Comparison of ENCODE assay signal across 9 mouse cellular contexts in genomic region chr5:77228986-77229385, GRCm38 (mm10). TPM values are rescaled to one million over a fixed set of nuclear protein-coding genes. Genes with fewer than 3 reads are reported as not detected.
DNase-seq lines count a peak whose midpoint lies in the region; ATAC-seq and TF ChIP-seq lines count a peak whose summit lies in the region.
"Had no signal": no experiment of that assay in that cellular context is flagged by ENCODE, and none has a peak within 500 bp of the region (broad histone marks: within the 10 kb centered on the region; RNA-seq: fewer than 3 reads in every experiment).

No protein-coding gene starts in this region.

- H3K4me1 ChIP-seq in kidney, embryonic 15.5 days, result no peaks in the 10 kb centered on the region
- peaks cover 27% of the 10 kb centered on the region for H3K4me1 ChIP-seq in E14TG2a.4 (replicated peaks; ENCODE audit: low read depth, low read length)
- no peaks in the 10 kb centered on the region for H3K4me1 ChIP-seq in limb, embryonic 14.5 days (ENCODE audit: control insufficient read depth, insufficient read depth, low read length)
- H3K4me1 ChIP-seq: limb, embryonic 12.5 days had no signal

- H3K9ac ChIP-seq in kidney, embryonic 15.5 days, result no peak overlapping the region
- no peak overlapping the region for H3K9ac ChIP-seq in limb, embryonic 14.5 days (ENCODE audit: low read depth, low read length, severe bottlenecking)
- H3K9ac ChIP-seq: limb, embryonic 12.5 days had no signal

- H3K9me3 ChIP-seq in kidney, embryonic 15.5 days (replicated peaks), result no peaks in the 10 kb centered on the region
- H3K9me3 ChIP-seq in E14TG2a.4 (ENCODE audit: low read length), result no peaks in the 10 kb centered on the region
- no peaks in the 10 kb centered on the region for H3K9me3 ChIP-seq in limb, embryonic 14.5 days (ENCODE audit: control insufficient read depth, low read length)
- H3K9me3 ChIP-seq: limb, embryonic 12.5 days had no signal

- DNase-seq in kidney, adult 18-20 months, result no peak
- peak; percentile 38 for DNase-seq in c-Kit-positive CD71-positive TER-119-positive erythroid progenitor cells, embryonic 14.5 days (ENCODE audit: low spot score)
- peak; percentile 85 for DNase-seq in limb, embryonic 14.5 days (ENCODE audit: low spot score)
- DNase-seq in adrenal gland, postnatal 14 days, result no peak
- DNase-seq in spleen, postnatal 14 days (ENCODE audit: low spot score in 2 of 2), result no peak
- DNase-seq in ovary, postnatal 14 days (ENCODE audit: low spot score), result no peak

- no peaks in the 10 kb centered on the region for H3K27me3 ChIP-seq in kidney, embryonic 15.5 days
- no peaks in the 10 kb centered on the region for H3K27me3 ChIP-seq in E14TG2a.4 (ENCODE audit: insufficient read depth, low read length)
- no peaks in the 10 kb centered on the region for H3K27me3 ChIP-seq in limb, embryonic 14.5 days (ENCODE audit: control insufficient read depth, insufficient read depth, low read length)
- H3K27me3 ChIP-seq: limb, embryonic 12.5 days had no signal

- no peak for TF ChIP-seq POLR2A in limb, embryonic 14.5 days (IDR thresholded peaks at IDR 0.05; ENCODE audit: borderline replicate concordance, extremely low read depth, insufficient read depth, insufficient read length)

- peak; percentile 67 for ATAC-seq in kidney, embryonic 15.5 days (replicated peaks; ENCODE audit: low FRiP score)
- peak; percentile 78; the same call in 1 of the 2 replicates for ATAC-seq in limb, embryonic 14.5 days (ENCODE audit: low FRiP score, low read depth)

- no peak overlapping the region for H3K27ac ChIP-seq in kidney, embryonic 15.5 days
- no peak overlapping the region for H3K27ac ChIP-seq in limb, embryonic 14.5 days (replicated peaks; ENCODE audit: low read depth, low read length)
- H3K27ac ChIP-seq: limb, embryonic 12.5 days had no signal

- peak; percentile 77 for TF ChIP-seq CTCF in E14TG2a.4 (conservative IDR thresholded peaks at IDR 0.05; ENCODE audit: low read length)

- H3K4me2 ChIP-seq in kidney, embryonic 15.5 days, result no peak overlapping the region
- H3K4me2 ChIP-seq in limb, embryonic 14.5 days (replicated peaks; ENCODE audit: low read depth, low read length, severe bottlenecking), result no peak overlapping the region
- H3K4me2 ChIP-seq: limb, embryonic 12.5 days had no signal

- H3K4me3 ChIP-seq in kidney, embryonic 15.5 days (replicated peaks), result no peak overlapping the region
- no peak overlapping the region for H3K4me3 ChIP-seq in E14TG2a.4 (replicated peaks; ENCODE audit: low read length)
- no peak overlapping the region for H3K4me3 ChIP-seq in limb, embryonic 14.5 days (replicated peaks; ENCODE audit: low read length)
- H3K4me3 ChIP-seq: limb, embryonic 12.5 days had no signal

- WGBS in kidney, embryonic 15.5 days, result 29% methylated on average over 1 of the region's 1 CpGs
- 20% methylated on average over 1 of the region's 1 CpGs for WGBS in limb, embryonic 14.5 days

- no peaks in the 10 kb centered on the region for H3K36me3 ChIP-seq in kidney, embryonic 15.5 days
- H3K36me3 ChIP-seq in E14TG2a.4 (ENCODE audit: insufficient read depth, low read length), result no peaks in the 10 kb centered on the region
- no peaks in the 10 kb centered on the region for H3K36me3 ChIP-seq in limb, embryonic 14.5 days (ENCODE audit: control insufficient read depth, insufficient read depth, low read length)
- H3K36me3 ChIP-seq: limb, embryonic 12.5 days had no signal

RNA-seq across cellular contexts. Expression of gene Spink2, which starts 17.7 kb away (rescaled TPM):
- 2.1 TPM in 2 replicates for polyA plus RNA-seq in kidney, embryonic 15.5 days (2015; fragmentation: Nextera tagmentation; extraction: Ambion mirVana)
- 4.6 TPM in 2 replicates for polyA plus RNA-seq in limb, embryonic 14.5 days (2012; rRNA removed)
- polyA plus RNA-seq in limb, embryonic 14.5 days (2014; fragmentation: Nextera tagmentation; extraction: Ambion mirVana), result 3.7 and 3.8 TPM in 2 replicates
- total RNA-seq in adrenal gland, postnatal 14 days (2021), result 0.64 TPM in 1 of 2 replicates, not detected in the other

RNA-seq across cellular contexts. Expression of gene Rest, which starts 36.3 kb away (rescaled TPM):
- polyA plus RNA-seq in kidney, embryonic 15.5 days (2015; fragmentation: Nextera tagmentation; extraction: Ambion mirVana), result 39.2 and 40.4 TPM in 2 replicates
- 27.9 and 28.2 TPM in 2 replicates for polyA plus RNA-seq in limb, embryonic 14.5 days (2012; rRNA removed)
- 47.0 and 58.2 TPM in 2 replicates for polyA plus RNA-seq in limb, embryonic 14.5 days (2014; fragmentation: Nextera tagmentation; extraction: Ambion mirVana)
- 26.0 and 26.1 TPM in 2 replicates for total RNA-seq in adrenal gland, postnatal 14 days (2021)

Comparison
In these comparisons a context has a peak if more than half of its experiments do, and no peak if none do; other contexts are left out.
1. DNase-seq: peak in c-Kit-positive CD71-positive TER-119-positive erythroid progenitor cells, embryonic 14.5 days (single experiment) and limb, embryonic 14.5 days (single experiment); none in kidney, adult 18-20 months (single experiment), adrenal gland, postnatal 14 days (single experiment), spleen, postnatal 14 days (0 of 2) and ovary, postnatal 14 days (single experiment).